Mouse (Mus musculus): ENCODE measurements around the gene Serhl.

Serhl gene

DNA sequence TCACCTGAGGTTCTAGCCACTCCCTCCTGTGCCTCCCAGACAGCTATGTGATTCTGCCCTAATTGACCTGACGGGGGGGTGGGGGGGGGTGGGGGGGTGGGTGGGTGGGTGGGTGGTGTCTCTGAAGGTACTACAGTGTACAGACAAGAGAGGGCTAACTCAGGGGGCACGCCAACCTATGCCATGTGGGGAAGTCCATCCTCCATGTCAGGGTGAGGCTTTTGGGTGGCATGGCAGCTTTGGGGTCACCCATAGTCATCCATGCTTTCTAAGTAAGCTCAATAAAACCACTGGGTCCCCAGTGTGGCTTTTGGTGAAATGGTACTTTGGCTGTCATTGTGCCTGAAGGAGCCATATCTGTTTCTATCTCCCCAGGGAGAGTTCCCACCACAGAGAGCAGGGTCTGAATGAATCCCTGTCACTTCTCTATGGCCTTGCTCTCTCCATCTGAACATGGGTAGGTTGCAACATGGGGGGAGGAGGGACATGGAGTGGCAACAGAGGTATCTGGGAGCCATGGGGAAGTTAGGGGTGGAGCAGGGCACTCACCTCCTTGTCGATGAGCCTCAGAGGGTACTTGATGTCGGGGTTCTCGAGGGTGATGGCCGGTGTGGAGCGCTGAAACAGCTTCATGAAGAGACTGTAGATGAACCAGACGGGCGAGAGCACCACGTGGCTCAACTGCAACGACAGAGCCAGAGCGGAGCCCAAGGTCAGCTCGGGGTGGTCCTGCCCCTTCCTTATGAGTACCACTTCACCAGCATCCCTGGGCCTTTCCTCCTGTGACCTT is 76.4 kb downstream of the Serhl start:
- DNase-seq: no peak
